Mouse (Mus musculus) small intestine, adult 10 weeks (tissue): Measurements from ENCODE around the gene Vmn1r91. TPM values are rescaled to one million over a fixed set of nuclear protein-coding genes. Genes with fewer than 3 reads are reported as not detected.

ENCODE experiments used
- polyA plus RNA-seq: library from polyadenylated mRNA; stranded (reverse); fragments of 350-450 nt; fragmentation: Illumina TruSeq; extraction: RNeasy Lipid Tissue Mini Kit (QIAGEN cat#74804); gene quantifications from one replicate; pipeline ENCODE4 v1.2.3, GENCODE M21; 2014; ENCODE audit warnings: low replicate concordance

The Vmn1r91 gene
- polyA plus RNA-seq: 0.67 TPM

GRCm38 (mm10) chr7:20099380-20099779 lies at the start of gene Vmn1r91:
Gene Vmn1r91, plus strand, starts transcription at chr7:20099680.

DNA sequence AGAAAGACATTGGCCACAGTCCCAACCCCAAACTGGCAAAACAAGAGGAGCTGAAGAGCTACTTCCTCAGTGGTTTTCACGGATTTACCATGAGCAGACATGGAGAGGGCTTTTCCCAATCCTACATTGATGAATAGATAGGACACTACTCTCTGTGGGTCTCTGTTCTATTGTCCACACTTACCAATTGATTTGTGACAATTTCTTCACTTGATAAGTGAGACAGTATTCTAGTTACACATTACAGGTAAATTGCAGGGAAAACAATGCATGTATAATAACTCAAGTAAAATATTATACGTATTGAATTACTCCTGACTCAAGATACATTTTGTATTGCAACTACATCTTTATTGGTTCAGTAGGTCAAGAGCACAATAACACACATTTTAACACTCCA lies 23.0 kb downstream of the Vmn1r91 start, which contains the start of gene Gm16442:
Gene Gm16442, minus strand, starts transcription at position 101 of the 400 bp plus-strand sequence.

GRCm38 (mm10) chr7:20138988-20139387 lies 39.5 kb downstream of the Vmn1r91 start, which contains the start of gene Vmn1r93:
Gene Vmn1r93, minus strand, starts transcription at chr7:20139088.

Other genes with a start within 250 kb of the Vmn1r91 start
- not detected for gene Gm19345, start 247.7 kb upstream of the Vmn1r91 start, polyA plus RNA-seq
- not detected for gene Ceacam16, start 238.4 kb upstream of the Vmn1r91 start, polyA plus RNA-seq
- gene Ceacam19, start 211.7 kb upstream of the Vmn1r91 start, polyA plus RNA-seq: not detected
- gene Pvr, start 178.5 kb upstream of the Vmn1r91 start, polyA plus RNA-seq: 22.6 TPM
- gene Igsf23, start 148.9 kb upstream of the Vmn1r91 start, polyA plus RNA-seq: 25.9 TPM
- gene Ceacam20, start 134.3 kb upstream of the Vmn1r91 start, polyA plus RNA-seq: 63.7 TPM
- gene Nlrp9b, start 108.2 kb upstream of the Vmn1r91 start, polyA plus RNA-seq: 150 TPM
- not detected for gene Gm16442, start 22.9 kb downstream of the Vmn1r91 start, polyA plus RNA-seq
- not detected for gene Vmn1r93, start 39.4 kb downstream of the Vmn1r91 start, polyA plus RNA-seq
- gene Vmn1r94, start 68.7 kb downstream of the Vmn1r91 start, polyA plus RNA-seq: not detected
- not detected for gene Vmn1r95, start 94.0 kb downstream of the Vmn1r91 start, polyA plus RNA-seq
- not detected for gene Gm6164, start 105.9 kb downstream of the Vmn1r91 start, polyA plus RNA-seq
- gene Gm4498, start 134.1 kb downstream of the Vmn1r91 start, polyA plus RNA-seq: not detected
- not detected for gene Gm5890, start 163.2 kb downstream of the Vmn1r91 start, polyA plus RNA-seq
- not detected for gene Gm4133, start 234.4 kb downstream of the Vmn1r91 start, polyA plus RNA-seq